Mouse (Mus musculus) lung, embryonic 16.5 days (tissue): Measurements from ENCODE around the gene Fbln2. TPM values are rescaled to one million over a fixed set of nuclear protein-coding genes. Genes with fewer than 3 reads are reported as not detected.

Experiments
- polyA plus RNA-seq: library from polyadenylated mRNA; unstranded; fragments of >200 nt; fragmentation: Nextera tagmentation; extraction: Ambion mirVana; gene quantifications from 2 replicates; pipeline ENCODE4 v1.2.1, GENCODE M21; 2015

Fbln2 gene
- polyA plus RNA-seq, 1 experiment from 2014 or later: 68.5 TPM

Other genes with a start within 250 kb of the Fbln2 start
- 11.7 and 11.9 TPM in 2 replicates for gene Iqsec1, start 223.8 kb upstream of the Fbln2 start, polyA plus RNA-seq
- gene Nup210, start 95.6 kb upstream of the Fbln2 start, polyA plus RNA-seq: 27.8 and 29.0 TPM in 2 replicates
- gene Hdac11, start 55.8 kb upstream of the Fbln2 start, polyA plus RNA-seq: 6.4 and 7.7 TPM in 2 replicates
- gene Wnt7a, start 198.9 kb downstream of the Fbln2 start, polyA plus RNA-seq: 2.5 and 3.3 TPM in 2 replicates